Mouse (Mus musculus) megakaryocyte, embryonic 14.5 days (primary cell): ENCODE data around the gene Nsun2.

Experiments
- FLI1 ChIP-seq: IDR thresholded peaks from 2 replicates; pipeline ENCODE4 v1.6.1; 2012; ENCODE audit warnings: low read length, inconsistent platforms, mixed read lengths
- GATA1 ChIP-seq: IDR thresholded peaks from 3 replicates; pipeline ENCODE4 v1.6.1; 2012; ENCODE audit warnings: mixed read lengths, low read length, inconsistent platforms, borderline replicate concordance

GRCm38 (mm10) chr13:69601321-69601720 is 67.8 kb downstream of the Nsun2 start:
- TF ChIP-seq GATA1 (no peak), FLI1 (no peak)
